Mouse (Mus musculus) adrenal gland, postnatal 36 days (tissue): ENCODE measurements around the gene Aqp6. TPM values are rescaled to one million over a fixed set of nuclear protein-coding genes. Genes with fewer than 3 reads are reported as not detected.

Source experiments
- DNase-seq, 2 experiments: peaks; one replicate each; pipeline ENCODE4 v3.0.0; 2021; ENCODE audit warnings: mixed read lengths in 1 of 2
- total RNA-seq, 2 experiments: library from RNA; stranded (reverse); gene quantifications; 2 replicates each; pipeline ENCODE4 v1.2.3; 2021

Gene Aqp6
- total RNA-seq, 2 experiments from 2014 or later = not detected

GRCm38 (mm10) chr15:99599245-99600070, 1.7 kb upstream of the Aqp6 start:
- DNase-seq = no peak

GRCm38 (mm10) chr15:99601823-99602120, 572 bp downstream of the Aqp6 start:
- no peak for DNase-seq

- DNase-seq = no peak
Measured at GRCm38 (mm10) chr15:99602206-99602820, 1.1 kb downstream of the Aqp6 start.

- no peak for DNase-seq
Measured at GRCm38 (mm10) chr15:99603216-99603615, 2.0 kb downstream of the Aqp6 start.

GRCm38 (mm10) chr15:99605595-99605994, 4.4 kb downstream of the Aqp6 start:
- no peak for DNase-seq

- no peak for DNase-seq
Measured at GRCm38 (mm10) chr15:99606515-99606914, 5.3 kb downstream of the Aqp6 start.

GRCm38 (mm10) chr15:99607388-99608113, 6.4 kb downstream of the Aqp6 start:
- no peak for DNase-seq

- DNase-seq = no peak
Measured at GRCm38 (mm10) chr15:99608382-99609125, 7.4 kb downstream of the Aqp6 start.

- no peak for DNase-seq
Measured at GRCm38 (mm10) chr15:99611563-99611962, 10.4 kb downstream of the Aqp6 start.

- no peak for DNase-seq
Measured at GRCm38 (mm10) chr15:99614273-99614672, 13.1 kb downstream of the Aqp6 start.

GRCm38 (mm10) chr15:99614753-99615152, 13.6 kb downstream of the Aqp6 start:
- DNase-seq = peak in 1 of 2 experiments; percentile 12

- no peak for DNase-seq
Measured at GRCm38 (mm10) chr15:99615246-99615645, 14.0 kb downstream of the Aqp6 start.

GRCm38 (mm10) chr15:99618595-99618994, 17.4 kb downstream of the Aqp6 start:
- no peak for DNase-seq

GRCm38 (mm10) chr15:99619821-99620220, 18.6 kb downstream of the Aqp6 start:
- no peak for DNase-seq

- DNase-seq = no peak
Measured at GRCm38 (mm10) chr15:99622063-99622462, 20.9 kb downstream of the Aqp6 start.

- DNase-seq = no peak
Measured at GRCm38 (mm10) chr15:99631618-99632017, 30.4 kb downstream of the Aqp6 start.

- DNase-seq = no peak
Measured at GRCm38 (mm10) chr15:99634702-99635101, 33.5 kb downstream of the Aqp6 start.

GRCm38 (mm10) chr15:99637405-99638123, 36.4 kb downstream of the Aqp6 start:
- no peak for DNase-seq

GRCm38 (mm10) chr15:99638124-99638485, 36.9 kb downstream of the Aqp6 start:
- no peak for DNase-seq

- no peak for DNase-seq
Measured at GRCm38 (mm10) chr15:99642622-99643021, 41.4 kb downstream of the Aqp6 start.

- DNase-seq = no peak
Measured at GRCm38 (mm10) chr15:99643832-99644231, 42.6 kb downstream of the Aqp6 start.

- DNase-seq = no peak
Measured at GRCm38 (mm10) chr15:99644776-99645175, 43.6 kb downstream of the Aqp6 start.
